Mouse (Mus musculus) neutrophil, adult 83 days (primary cell): ENCODE data around the gene Zfyve1. TPM values are rescaled to one million over a fixed set of nuclear protein-coding genes. Genes with fewer than 3 reads are reported as not detected.

ENCODE experiments used
- total RNA-seq, 2 experiments: library from RNA; stranded (reverse); gene quantifications; one replicate each; pipeline ENCODE4 v1.2.4; 2023

Zfyve1 gene
- 10 to 100 TPM; 23.8 to 28.0 TPM for total RNA-seq

GRCm38 (mm10) chr12:83597025-83597501, at the start of gene Zfyve1:
TSS of gene Zfyve1 (minus strand) at chr12:83597222.

GRCm38 (mm10) chr12:83630936-83631335, 33.9 kb upstream of the Zfyve1 start, which contains the start of gene Rbm25:
TSS of gene Rbm25 (plus strand) at chr12:83631236.

GRCm38 (mm10) chr12:83520311-83520890, 76.6 kb downstream of the Zfyve1 start, which contains the start of gene Dcaf4:
TSS of gene Dcaf4 (plus strand) at chr12:83520466.

Other genes with a start within 250 kb of the Zfyve1 start
- gene Dpf3, start 109.5 kb downstream of the Zfyve1 start, total RNA-seq = 1 to 10 TPM; 2.3 to 2.6 TPM
- gene Dcaf4, start 76.8 kb downstream of the Zfyve1 start, total RNA-seq = 1 to 10 TPM; 5.8 to 5.9 TPM
- gene Rbm25, start 34.0 kb upstream of the Zfyve1 start, total RNA-seq = 100 to 1,000 TPM; 124 to 135 TPM
- gene Psen1, start 90.9 kb upstream of the Zfyve1 start, total RNA-seq = 100 to 1,000 TPM; 122 to 126 TPM
- gene Papln, start 166.4 kb upstream of the Zfyve1 start, total RNA-seq = not detected